Mouse (Mus musculus) kidney, postnatal 25 days (tissue): Measurements from ENCODE around the gene Slco1c1.
"Not testable (repeated sequence)": the region's sequence is repeated elsewhere in the genome, so short reads cannot be mapped to it uniquely, and the experiment has no call there.

Experiments
- DNase-seq, 2 experiments: peaks; one replicate each; pipeline ENCODE4 v3.0.0; 2021; ENCODE audit warnings: mixed read lengths in 2 of 2

Slco1c1 gene

DNA sequence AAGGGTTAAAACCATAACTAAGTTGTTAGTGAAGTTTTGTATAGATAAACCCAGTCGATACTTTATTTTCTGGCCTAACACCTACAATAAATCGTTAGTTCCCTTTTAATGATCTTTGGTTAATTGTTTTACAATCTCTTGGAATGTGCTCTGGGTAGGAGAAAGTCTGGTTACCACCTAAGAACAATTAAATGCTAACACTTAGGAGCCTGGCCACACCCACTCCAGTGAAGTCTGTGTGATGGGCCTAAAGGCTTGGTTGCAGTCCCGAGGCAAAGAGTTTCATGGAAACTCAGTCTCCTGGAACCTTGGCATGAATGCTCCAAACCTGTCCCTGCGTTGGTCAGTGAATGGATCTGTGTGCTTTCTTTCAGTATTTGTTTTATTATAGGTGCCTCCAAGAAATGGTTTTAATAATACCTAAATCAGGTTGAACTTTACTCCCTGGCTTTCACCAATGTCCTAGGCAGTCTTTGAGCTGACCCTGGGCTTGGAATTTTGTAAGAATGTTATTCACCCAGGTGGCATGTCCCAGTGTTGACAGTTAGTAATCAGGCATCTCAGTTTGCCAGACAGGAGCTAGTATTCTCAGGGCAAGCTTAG lies 66.5 kb downstream of the Slco1c1 start:
- not testable (repeated sequence) for DNase-seq

DNA sequence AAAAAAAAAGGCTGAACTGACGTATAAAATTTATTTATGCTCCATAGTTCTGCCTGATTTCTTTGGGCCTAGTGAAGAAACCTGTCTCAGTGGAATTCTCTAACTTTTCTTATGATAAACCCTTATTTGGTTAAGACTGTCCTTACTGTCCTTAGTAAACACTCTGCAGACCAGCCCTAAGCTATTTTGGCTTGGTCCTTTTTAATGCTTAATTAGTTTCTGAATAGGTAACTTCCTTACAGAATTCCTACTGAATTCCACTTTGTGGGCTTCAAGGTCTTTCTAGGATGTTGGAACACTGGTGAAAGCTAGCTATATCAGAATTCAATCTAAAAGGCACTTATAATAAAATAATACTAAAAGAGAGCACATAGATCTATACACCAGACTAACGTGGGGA lies 71.9 kb downstream of the Slco1c1 start:
- no peak for DNase-seq

DNA sequence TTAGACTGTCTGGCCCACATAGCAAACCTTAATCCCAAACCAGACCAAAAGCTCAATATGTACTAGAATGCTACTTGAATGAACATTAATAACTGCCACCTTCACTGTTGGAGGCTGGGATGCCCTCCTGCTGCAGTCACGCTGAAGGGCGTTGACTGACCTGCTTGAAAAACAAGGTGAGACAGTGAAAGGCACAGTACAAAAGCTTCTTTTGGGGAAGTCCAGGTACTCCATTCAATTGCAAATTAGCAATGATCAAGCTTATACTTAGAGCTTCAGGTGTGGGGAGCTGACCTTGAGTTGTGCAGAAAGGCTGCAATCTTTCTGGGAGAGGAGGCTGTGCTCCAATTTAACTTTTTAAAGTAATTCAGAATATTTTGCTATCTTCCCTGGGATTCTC lies 72.9 kb downstream of the Slco1c1 start:
- DNase-seq = no peak

DNA sequence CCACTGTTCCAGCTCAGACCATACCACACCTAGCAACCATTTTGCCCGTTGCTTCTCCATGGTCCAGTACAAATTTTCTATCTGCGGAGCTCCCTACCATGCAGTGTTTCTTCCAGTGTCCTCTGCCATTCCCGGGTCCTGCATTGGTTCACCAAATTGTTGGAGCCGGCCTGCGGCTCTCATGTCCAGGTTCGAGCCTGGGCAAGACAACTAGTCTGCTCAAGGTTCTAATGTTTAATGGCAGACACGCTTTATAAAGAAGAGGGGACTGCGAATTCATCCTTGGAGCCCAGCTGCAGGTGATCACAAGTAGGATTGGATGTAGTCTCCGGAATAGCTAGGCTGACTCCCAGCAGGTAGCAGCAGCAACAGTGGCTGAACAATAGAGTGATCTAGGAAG lies 76.8 kb downstream of the Slco1c1 start:
- no peak for DNase-seq

DNA sequence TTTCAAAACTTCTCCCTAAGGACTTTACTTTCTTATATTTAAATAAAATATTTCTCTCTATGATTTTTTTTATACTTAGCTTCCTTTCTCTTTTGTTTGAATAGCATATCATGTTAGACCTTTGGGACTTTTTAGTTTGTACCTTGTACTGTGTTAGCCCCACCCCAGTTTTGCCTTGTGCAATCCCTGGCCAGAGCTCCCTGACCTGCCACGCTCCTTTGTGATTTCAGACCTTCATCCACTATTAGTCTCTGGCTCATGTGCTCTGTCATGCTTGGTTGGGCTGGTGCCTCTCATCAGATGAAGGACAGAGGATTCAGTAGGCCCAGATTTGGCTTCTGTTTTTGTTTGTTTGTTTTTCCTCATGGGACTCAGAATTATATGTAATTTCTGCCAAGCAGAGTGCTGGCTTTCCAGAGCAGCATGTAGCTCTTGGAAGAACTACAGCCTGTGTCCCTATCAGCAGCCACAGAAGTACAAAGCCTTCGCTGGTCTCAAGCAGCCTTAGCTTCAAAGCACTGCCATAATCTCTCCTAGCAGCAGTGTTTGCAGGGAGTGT lies 86.6 kb downstream of the Slco1c1 start:
- DNase-seq = no peak

DNA sequence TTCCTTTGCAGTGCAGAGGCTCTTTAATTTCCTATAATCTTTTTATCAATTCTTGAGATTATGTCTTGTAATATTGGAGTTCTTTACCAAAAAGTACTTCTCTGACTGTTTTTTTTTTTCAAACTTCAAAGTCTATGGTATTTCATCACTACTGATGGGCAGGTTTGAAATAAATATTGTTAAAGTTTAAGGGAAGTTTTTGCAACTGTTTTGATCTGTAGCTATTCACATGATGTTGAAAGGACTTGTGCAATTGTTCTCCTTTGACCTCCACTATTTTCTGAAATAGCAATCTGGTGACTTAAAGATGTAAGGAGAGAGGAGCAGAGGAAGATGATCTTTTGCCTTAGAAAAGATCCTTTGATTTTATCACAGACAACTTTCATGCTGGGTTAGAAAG lies 89.8 kb downstream of the Slco1c1 start:
- no peak for DNase-seq

DNA sequence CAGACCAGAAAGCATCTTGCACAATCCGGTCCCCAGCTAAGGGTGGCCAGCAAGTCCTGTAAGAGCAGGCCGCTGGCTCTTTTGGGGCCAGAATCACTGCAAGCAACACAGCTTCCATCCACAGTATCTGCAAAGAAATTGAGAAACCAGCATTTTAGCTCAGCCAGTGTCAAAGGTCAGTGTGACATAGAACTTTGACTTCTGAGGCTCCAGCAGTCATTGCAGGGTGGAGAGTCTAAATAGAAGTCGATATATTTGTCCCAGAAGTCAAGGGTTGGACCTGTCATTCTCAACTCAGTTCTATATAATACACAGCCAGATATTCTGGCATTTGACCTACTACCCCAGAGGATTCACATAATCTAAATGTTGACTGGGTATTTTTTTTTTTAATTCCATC lies 91.2 kb downstream of the Slco1c1 start:
- peak in 1 of 2 experiments; percentile 29 for DNase-seq
